Mouse (Mus musculus) hindbrain, postnatal 0 days (tissue): ENCODE measurements at regions not wholly inside any gene's neighbourhood (a gene's known extent, or its start where the extent isn't known, plus 50 kb on each side); places are given as distances from the start of the nearest gene placed in this dataset.
"Not testable (repeated sequence)": the region's sequence is repeated elsewhere in the genome, so short reads cannot be mapped to it uniquely, and the experiment has no call there.

ENCODE experiments used
- ATAC-seq: fragments of 200-750 bp; cut with Nextera tagmentation; 2 replicates; pipeline ENCODE4 v1.8.0; 2017; ENCODE audit warnings: mild to moderate bottlenecking, moderate TSS enrichment, moderate library complexity
- DNase-seq: peaks from one replicate; pipeline ENCODE4 v3.0.0-alpha.2; 2015; ENCODE audit warnings: low spot score
- H3K27ac ChIP-seq: fragments of 300-500 bp; sonication (generic); 2 replicates; pipeline ENCODE4 v1.5.1; 2014; ENCODE audit warnings: mild to moderate bottlenecking
- H3K27me3 ChIP-seq: fragments of 300-500 bp; sonication (generic); 2 replicates; pipeline ENCODE4 v1.6.1; 2014; ENCODE audit warnings: low read length, mixed read lengths; ENCODE audit not compliant: insufficient read depth
- H3K36me3 ChIP-seq: fragments of 300-500 bp; sonication (generic); 2 replicates; pipeline ENCODE4 v1.6.1; 2014; ENCODE audit warnings: low read length, mixed read lengths; ENCODE audit not compliant: insufficient read depth
- H3K4me1 ChIP-seq: fragments of 300-500 bp; sonication (generic); 2 replicates; pipeline ENCODE4 v1.6.1; 2014; ENCODE audit warnings: antibody characterized with exemption, low read length, mixed read lengths; ENCODE audit not compliant: insufficient read depth
- H3K4me2 ChIP-seq: fragments of 300-500 bp; sonication (generic); 2 replicates; pipeline ENCODE4 v1.6.1; 2014; ENCODE audit warnings: low read depth, mild to moderate bottlenecking, low read length, moderate library complexity, mixed read lengths
- H3K4me3 ChIP-seq: fragments of 300-500 bp; sonication (generic); 2 replicates; pipeline ENCODE4 v1.5.1; 2014; ENCODE audit warnings: low read length
- H3K9ac ChIP-seq: fragments of 300-500 bp; sonication (generic); replicated peaks from 2 replicates; pipeline ENCODE4 v1.6.1; 2014; ENCODE audit warnings: mild to moderate bottlenecking, low read length, moderate library complexity, mixed read lengths
- H3K9me3 ChIP-seq: fragments of 300-500 bp; sonication (generic); 2 replicates; pipeline ENCODE4 v1.6.1; 2016; ENCODE audit warnings: low read length, mixed read lengths
- CTCF ChIP-seq: IDR thresholded peaks from 2 replicates; pipeline ENCODE4 v1.5.1; 2016; ENCODE audit warnings: antibody characterized with exemption, control low read depth, low read depth
- WGBS: fragments of 180-500 bp; shearing (Covaris S2); extraction: QIAGEN DNeasy Blood & Tissue Kit; methylation state at CpG from one replicate; pipeline ENCODE4 v1.1.7; 2014; 5-methylcytosine and 5-hydroxymethylcytosine counted together

GRCm38 (mm10) chr19:33010886-33011446 is 253.7 kb downstream of the Pten start:
- Histone ChIP-seq H3K36me3 (no peaks in the 10 kb centered on the region), H3K27me3 (no peaks in the 10 kb centered on the region), H3K4me2 (no peak overlapping the region), H3K27ac (no peak overlapping the region), H3K9ac (no peak overlapping the region), H3K4me3 (no peak overlapping the region), H3K4me1 (no peaks in the 10 kb centered on the region), H3K9me3 (no peaks in the 10 kb centered on the region)
- no peak for DNase-seq
- WGBS = 64% methylated on average over 11 of the region's 11 CpGs
- no peak for TF ChIP-seq CTCF
- no peak for ATAC-seq

- H3K4me3 ChIP-seq, DNase-seq, ATAC-seq, H3K4me1 ChIP-seq, H3K4me2 ChIP-seq, H3K36me3 ChIP-seq, H3K27me3 ChIP-seq, H3K27ac ChIP-seq, H3K9me3 ChIP-seq, H3K9ac ChIP-seq: not testable (repeated sequence)
- 88% methylated on average over 9 of the region's 9 CpGs for WGBS
Observed at GRCm38 (mm10) chr19:33014879-33015278, 257.6 kb downstream of the Pten start.

- no peaks in the 10 kb centered on the region for H3K4me1 ChIP-seq
- no peak for ATAC-seq
- no peaks in the 10 kb centered on the region for H3K27me3 ChIP-seq
- H3K27ac ChIP-seq = no peak overlapping the region
- H3K9me3 ChIP-seq = no peaks in the 10 kb centered on the region
- no peak overlapping the region for H3K4me2 ChIP-seq
- H3K9ac ChIP-seq = no peak overlapping the region
- no peaks in the 10 kb centered on the region for H3K36me3 ChIP-seq
- DNase-seq = peak; percentile 25
- no peak overlapping the region for H3K4me3 ChIP-seq
- 65% methylated on average over 3 of the region's 3 CpGs for WGBS
- no peak for TF ChIP-seq CTCF
Observed at GRCm38 (mm10) chr19:33021161-33021560, 263.9 kb downstream of the Pten start.

- Histone ChIP-seq H3K27me3 (no peaks in the 10 kb centered on the region), H3K4me2 (no peak overlapping the region), H3K9me3 (no peaks in the 10 kb centered on the region), H3K9ac (no peak overlapping the region), H3K36me3 (no peaks in the 10 kb centered on the region), H3K27ac (no peak overlapping the region), H3K4me1 (no peaks in the 10 kb centered on the region), H3K4me3 (no peak overlapping the region)
- 83% methylated on average over 2 of the region's 2 CpGs for WGBS
- DNase-seq (no peak), ATAC-seq (no peak)
- TF ChIP-seq CTCF = no peak
Observed at GRCm38 (mm10) chr19:33022839-33023428, 265.6 kb downstream of the Pten start.

- no peak for ATAC-seq
- Histone ChIP-seq H3K4me2 (no peak overlapping the region), H3K4me3 (no peak overlapping the region), H3K4me1 (no peaks in the 10 kb centered on the region), H3K27me3 (no peaks in the 10 kb centered on the region), H3K9ac (no peak overlapping the region), H3K9me3 (no peaks in the 10 kb centered on the region), H3K27ac (no peak overlapping the region), H3K36me3 (no peaks in the 10 kb centered on the region)
- WGBS = 69% methylated on average over 5 of the region's 5 CpGs
- DNase-seq = no peak
- TF ChIP-seq CTCF = no peak
Observed at GRCm38 (mm10) chr19:33029688-33030444, 272.6 kb downstream of the Pten start.

- no peak for ATAC-seq
- no peak overlapping the region for H3K4me3 ChIP-seq
- no peak overlapping the region for H3K4me2 ChIP-seq
- 73% methylated on average over 5 of the region's 5 CpGs for WGBS
- H3K27ac ChIP-seq = no peak overlapping the region
- no peaks in the 10 kb centered on the region for H3K9me3 ChIP-seq
- no peaks in the 10 kb centered on the region for H3K27me3 ChIP-seq
- no peak overlapping the region for H3K9ac ChIP-seq
- TF ChIP-seq CTCF = no peak
- H3K4me1 ChIP-seq = no peaks in the 10 kb centered on the region
- no peak for DNase-seq
- H3K36me3 ChIP-seq = no peaks in the 10 kb centered on the region
Observed at GRCm38 (mm10) chr19:33040512-33040911, 283.2 kb downstream of the Pten start.

- Histone ChIP-seq H3K36me3 (no peaks in the 10 kb centered on the region), H3K9me3 (no peaks in the 10 kb centered on the region), H3K27ac (no peak overlapping the region), H3K4me3 (no peak overlapping the region), H3K4me2 (no peak overlapping the region), H3K27me3 (no peaks in the 10 kb centered on the region), H3K4me1 (no peaks in the 10 kb centered on the region), H3K9ac (no peak overlapping the region)
- 78% methylated on average over 6 of the region's 6 CpGs for WGBS
- TF ChIP-seq CTCF = no peak
- ATAC-seq (no peak), DNase-seq (no peak)
Observed at GRCm38 (mm10) chr19:33040991-33041390, 283.7 kb downstream of the Pten start.
